Mouse (Mus musculus) liver, embryonic 14.5 days (tissue): ENCODE data around the gene 4932438A13Rik. TPM values are rescaled to one million over a fixed set of nuclear protein-coding genes. Genes with fewer than 3 reads are reported as not detected.

Source experiments
- ATAC-seq: fragments of 200-750 bp; cut with Nextera tagmentation; 2 replicates; pipeline ENCODE4 v1.8.0; 2017; ENCODE audit warnings: moderate number of reproducible peaks, mild to moderate bottlenecking, moderate library complexity; ENCODE audit not compliant: insufficient read depth
- DNase-seq, 3 experiments: peaks; one replicate each; pipeline ENCODE4 v3.0.0-alpha.2; 2012 to 2013; ENCODE audit warnings: low read depth in 3 of 3, low spot score in 3 of 3
- H3K27ac ChIP-seq: fragments of 300-500 bp; sonication (generic); 2 replicates; pipeline ENCODE4 v1.5.1; 2014; ENCODE audit warnings: moderate library complexity, mild to moderate bottlenecking, control low read depth, inconsistent platforms
- H3K27me3 ChIP-seq: fragments of 300-500 bp; sonication (generic); 2 replicates; pipeline ENCODE4 v1.6.1; 2014; ENCODE audit warnings: mild to moderate bottlenecking, low read length, moderate library complexity; ENCODE audit not compliant: control insufficient read depth, insufficient read depth
- H3K36me3 ChIP-seq: fragments of 300-500 bp; sonication (generic); replicated peaks from 2 replicates; pipeline ENCODE4 v1.6.1; 2014; ENCODE audit warnings: low read depth; ENCODE audit not compliant: control insufficient read depth, insufficient read depth
- H3K4me1 ChIP-seq, 2 experiments: fragments of 200-500 bp in 1 of 2; fragments of 300-500 bp in 1 of 2; sonication (generic) in 1 of 2; replicated peaks; 2 replicates each; pipeline ENCODE4 v1.6.1; 2012 to 2014; ENCODE audit warnings: antibody characterized with exemption in 1 of 2, inconsistent platforms in 1 of 2, low read length in 1 of 2; ENCODE audit not compliant: control insufficient read depth in 2 of 2, insufficient read depth in 2 of 2
- H3K4me2 ChIP-seq: fragments of 300-500 bp; sonication (generic); 2 replicates; pipeline ENCODE4 v1.6.1; 2014; ENCODE audit warnings: low read depth, mild to moderate bottlenecking, control low read depth, moderate library complexity
- H3K4me3 ChIP-seq, 2 experiments: fragments of 200-500 bp in 1 of 2; fragments of 300-500 bp in 1 of 2; sonication (generic) in 1 of 2; 2 replicates each; pipeline ENCODE4 v1.5.1; 2012 to 2014; ENCODE audit warnings: low read depth in 2 of 2, low read length in 2 of 2, mild to moderate bottlenecking in 2 of 2, control low read depth in 1 of 2, inconsistent platforms in 1 of 2, moderate library complexity in 1 of 2; ENCODE audit not compliant: insufficient read depth in 1 of 2
- H3K9ac ChIP-seq: fragments of 300-500 bp; sonication (generic); replicated peaks from 2 replicates; pipeline ENCODE4 v1.6.1; 2014; ENCODE audit warnings: mild to moderate bottlenecking, control low read depth, moderate library complexity
- H3K9me3 ChIP-seq: fragments of 300-500 bp; sonication (generic); 2 replicates; pipeline ENCODE4 v1.6.1; 2016; ENCODE audit warnings: low read length, mixed read lengths; ENCODE audit not compliant: control insufficient read depth
- CTCF ChIP-seq: IDR thresholded peaks from 2 replicates; pipeline ENCODE4 v1.5.1; 2016; ENCODE audit warnings: antibody characterized with exemption, low read depth, control low read depth
- EP300 ChIP-seq: IDR thresholded peaks from 2 replicates; pipeline ENCODE4 v1.6.1; 2016; ENCODE audit warnings: antibody characterized with exemption, low read depth
- WGBS: fragments of 180-500 bp; shearing (Covaris S2); extraction: QIAGEN DNeasy Blood & Tissue Kit; methylation state at CpG from one replicate; pipeline ENCODE4 v1.1.7; 2014; ENCODE audit not compliant: insufficient replicate concordance; 5-methylcytosine and 5-hydroxymethylcytosine counted together
- polyA plus RNA-seq, 2 experiments: library from polyadenylated mRNA; depleted of rRNA in 1 of 2; stranded (reverse) in 1 of 2; unstranded in 1 of 2; fragments of >200 nt; fragmentation: Nextera tagmentation in 1 of 2; extraction: Ambion mirVana in 1 of 2; gene quantifications; 2 replicates each; pipeline versions ENCODE4 v1.2.1 to v1.2.3; 2012 to 2014

4932438A13Rik gene
- polyA plus RNA-seq, 2 experiments = 5.7 to 14.6 TPM

- Histone ChIP-seq H3K9ac (no peak overlapping the region), H3K27ac (no peak overlapping the region), H3K9me3 (no peaks in the 10 kb centered on the region), H3K27me3 (no peaks in the 10 kb centered on the region), H3K4me2 (no peak overlapping the region), H3K4me3 (no peak overlapping the region), H3K36me3 (no peaks in the 10 kb centered on the region), H3K4me1 (no peaks in the 10 kb centered on the region)
- ATAC-seq (no peak), DNase-seq (no peak)
- TF ChIP-seq CTCF = no peak
- TF ChIP-seq EP300 = no peak
- WGBS = 48% methylated on average over 4 of the region's 4 CpGs
Measured at GRCm38 (mm10) chr3:37084860-37085259, 222.0 kb downstream of the 4932438A13Rik start.

- ATAC-seq = no peak
- Histone ChIP-seq H3K4me2 (no peak overlapping the region), H3K9me3 (no peaks in the 10 kb centered on the region), H3K27ac (no peak overlapping the region), H3K4me3 (no peak overlapping the region), H3K4me1 (no peaks in the 10 kb centered on the region), H3K27me3 (no peaks in the 10 kb centered on the region), H3K9ac (no peak overlapping the region), H3K36me3 (no peaks in the 10 kb centered on the region)
- DNase-seq = no peak
- TF ChIP-seq CTCF = no peak
- TF ChIP-seq EP300 = no peak
Measured at GRCm38 (mm10) chr3:37090721-37091120, 227.8 kb downstream of the 4932438A13Rik start.

Other genes with a start within 250 kb of the 4932438A13Rik start
- gene Bbs7, start 249.6 kb upstream of the 4932438A13Rik start, polyA plus RNA-seq (2012; rRNA removed) = 3.9 and 5.5 TPM in 2 replicates
- gene Bbs7, start 249.6 kb upstream of the 4932438A13Rik start, polyA plus RNA-seq (2014; fragmentation: Nextera tagmentation; extraction: Ambion mirVana) = 9.7 and 11.9 TPM in 2 replicates
- gene Trpc3, start 172.9 kb upstream of the 4932438A13Rik start, polyA plus RNA-seq (2012; rRNA removed) = 0.16 and 0.23 TPM in 2 replicates
- 0.15 and 0.35 TPM in 2 replicates for gene Trpc3, start 172.9 kb upstream of the 4932438A13Rik start, polyA plus RNA-seq (2014; fragmentation: Nextera tagmentation; extraction: Ambion mirVana)
- gene Adad1, start 200.4 kb downstream of the 4932438A13Rik start, polyA plus RNA-seq (2012; rRNA removed) = 0.07 TPM in 1 of 2 replicates, not detected in the other
- 0.39 TPM in 1 of 2 replicates, not detected in the other for gene Adad1, start 200.4 kb downstream of the 4932438A13Rik start, polyA plus RNA-seq (2014; fragmentation: Nextera tagmentation; extraction: Ambion mirVana)